Mouse (Mus musculus): ENCODE data around the gene Paf1.

Gene Paf1

GRCm38 (mm10) chr7:28392429-28393271 lies at the start of gene Paf1, which contains the start of gene Med29:
Gene Paf1 (plus strand): TSS chr7:28392951.
Gene Med29 (minus strand): TSS chr7:28392708.
- in situ Hi-C loops (cut with MboI, MseI) = no loop called here

- in situ Hi-C loops (cut with MboI, MseI) = no loop called here
Observed at GRCm38 (mm10) chr7:28344637-28345036, 48.1 kb upstream of the Paf1 start.

GRCm38 (mm10) chr7:28347746-28348145 lies 45.0 kb upstream of the Paf1 start:
- in situ Hi-C loops (cut with MboI, MseI) = no loop called here

GRCm38 (mm10) chr7:28348601-28349000 lies 44.1 kb upstream of the Paf1 start:
- in situ Hi-C loops (cut with MboI, MseI) = no loop called here

GRCm38 (mm10) chr7:28350155-28350883 lies 42.4 kb upstream of the Paf1 start, which contains the start of gene Rps16:
Gene Rps16 (plus strand): TSS chr7:28350652.
- in situ Hi-C loops (cut with MboI, MseI) = no loop called here

GRCm38 (mm10) chr7:28351676-28352191 lies 41.0 kb upstream of the Paf1 start:
- in situ Hi-C loops (cut with MboI, MseI) = no loop called here

- in situ Hi-C loops (cut with MboI, MseI) = no loop called here
Observed at GRCm38 (mm10) chr7:28353267-28353666, 39.5 kb upstream of the Paf1 start.

GRCm38 (mm10) chr7:28354113-28354581 lies 38.6 kb upstream of the Paf1 start:
- in situ Hi-C loops (cut with MboI, MseI) = no loop called here

GRCm38 (mm10) chr7:28354596-28354995 lies 38.2 kb upstream of the Paf1 start:
- in situ Hi-C loops (cut with MboI, MseI) = no loop called here

GRCm38 (mm10) chr7:28355221-28355620 lies 37.5 kb upstream of the Paf1 start:
- in situ Hi-C loops (cut with MboI, MseI) = no loop called here

GRCm38 (mm10) chr7:28356981-28357380 lies 35.8 kb upstream of the Paf1 start:
- in situ Hi-C loops (cut with MboI, MseI) = no loop called here

GRCm38 (mm10) chr7:28357984-28358383 lies 34.8 kb upstream of the Paf1 start:
- in situ Hi-C loops (cut with MboI, MseI) = no loop called here

- in situ Hi-C loops (cut with MboI, MseI) = no loop called here
Observed at GRCm38 (mm10) chr7:28358431-28358830, 34.3 kb upstream of the Paf1 start.

- in situ Hi-C loops (cut with MboI, MseI) = loop anchor here in 1 of 2 experiments (5.0 kb wide), 1 partner anchor 37 kb away; no protein-coding TSS in a partner anchor
Observed at GRCm38 (mm10) chr7:28359854-28360253, 32.9 kb upstream of the Paf1 start.

- in situ Hi-C loops (cut with MboI, MseI) = loop anchor here in 1 of 2 experiments (5.0 kb wide), 1 partner anchor 37 kb away; no protein-coding TSS in a partner anchor
Observed at GRCm38 (mm10) chr7:28360291-28360690, 32.5 kb upstream of the Paf1 start.

- in situ Hi-C loops (cut with MboI, MseI) = loop anchor here in 1 of 2 experiments (5.0 kb wide), 1 partner anchor 36 kb away; no protein-coding TSS in a partner anchor
Observed at GRCm38 (mm10) chr7:28361647-28362341, 31.0 kb upstream of the Paf1 start.

GRCm38 (mm10) chr7:28362441-28363060 lies 30.2 kb upstream of the Paf1 start:
- in situ Hi-C loops (cut with MboI, MseI) = loop anchor here in 1 of 2 experiments (5.0 kb wide), 1 partner anchor 35 kb away; no protein-coding TSS in a partner anchor

- in situ Hi-C loops (cut with MboI, MseI) = loop anchor here in 1 of 2 experiments (5.0 kb wide), 2 partner anchors 240 to 890 kb away; no protein-coding TSS in a partner anchor
Observed at GRCm38 (mm10) chr7:28367663-28368275, 25.0 kb upstream of the Paf1 start.

- in situ Hi-C loops (cut with MboI, MseI) = loop anchor here in 1 of 2 experiments (5.0 kb wide), 2 partner anchors 239 to 891 kb away; no protein-coding TSS in a partner anchor
Observed at GRCm38 (mm10) chr7:28368276-28368920, 24.4 kb upstream of the Paf1 start.

GRCm38 (mm10) chr7:28370051-28370450 lies 22.7 kb upstream of the Paf1 start:
- in situ Hi-C loops (cut with MboI, MseI) = no loop called here
